Mouse (Mus musculus): ENCODE results near the gene Vmn1r217.
"Not testable (repeated sequence)": the region's sequence is repeated elsewhere in the genome, so short reads cannot be mapped to it uniquely, and the experiment has no call there.

Gene Vmn1r217

DNA sequence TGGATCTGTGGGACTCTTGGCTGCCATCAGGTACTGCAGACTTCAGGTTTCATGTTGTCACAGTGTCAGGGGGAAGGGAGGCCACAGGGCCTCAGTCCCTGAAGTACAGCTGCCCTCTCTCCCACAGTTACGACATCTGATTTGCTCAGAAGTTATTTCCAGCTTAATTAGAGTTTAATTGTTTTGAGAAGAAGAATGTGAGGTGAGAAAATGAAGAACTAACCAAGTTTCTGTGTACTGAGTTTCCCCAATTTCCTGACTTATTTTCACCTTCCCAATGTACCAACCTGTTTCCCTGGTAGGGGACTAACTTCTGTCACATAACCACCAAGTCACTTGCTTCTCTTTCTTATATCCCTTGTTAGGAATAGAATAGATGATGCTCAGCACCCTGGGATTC is at the start of gene Vmn1r217:
Gene Vmn1r217, minus strand, starts transcription at position 101 of the 400 bp plus-strand sequence.
- DNase-seq (ENCODE audit: inconsistent age in 2 of 2, low spot score in 1 of 2) = not testable (repeated sequence)

DNA sequence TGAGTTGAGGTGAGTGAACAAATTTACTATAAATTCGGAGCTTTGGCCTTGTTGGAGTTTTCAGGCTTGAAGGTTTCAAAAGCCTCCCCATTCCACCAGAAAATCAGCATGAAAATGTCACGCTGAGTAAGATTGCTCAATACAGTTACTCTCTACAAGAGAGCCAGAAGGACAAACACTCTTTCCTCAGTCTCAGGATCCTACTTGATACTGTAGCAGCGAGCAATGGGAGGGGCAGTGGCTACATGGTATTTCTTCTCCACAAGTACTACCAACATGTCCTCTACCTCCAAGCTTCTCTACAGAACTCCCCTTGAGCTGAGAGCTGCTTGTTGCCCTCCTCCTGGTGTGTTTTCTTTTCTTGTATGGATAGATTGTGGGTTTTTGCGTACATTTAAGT is 48.4 kb upstream of the Vmn1r217 start:
- not testable (repeated sequence) for DNase-seq (ENCODE audit: inconsistent age in 2 of 2, low spot score in 1 of 2)

GRCm38 (mm10) chr13:23159012-23159411 is 41.0 kb upstream of the Vmn1r217 start, which contains the start of gene Vmn1r219:
Vmn1r219 (plus strand) TSS chr13:23159312.
- DNase-seq (ENCODE audit: inconsistent age in 2 of 2, low spot score in 1 of 2) = no peak

DNA sequence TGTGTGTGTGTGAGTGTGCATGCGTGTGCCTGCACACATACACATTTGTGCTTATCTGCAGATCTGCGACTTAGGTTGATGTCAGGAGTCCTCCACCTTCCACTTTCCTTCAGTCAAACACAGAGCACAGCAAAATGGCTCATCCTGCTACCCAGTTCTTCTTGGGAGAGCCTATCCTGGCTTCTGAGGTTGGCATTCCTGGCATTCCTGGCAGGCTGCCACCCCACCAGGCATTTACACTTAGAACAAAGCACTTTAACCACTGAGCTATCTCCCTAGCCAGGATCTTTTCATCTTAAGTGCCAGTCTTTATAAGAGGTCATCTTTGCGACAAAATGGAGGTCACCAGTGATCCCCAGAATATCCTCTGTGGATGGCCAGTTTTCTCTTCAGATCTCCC is 39.8 kb upstream of the Vmn1r217 start:
- DNase-seq (ENCODE audit: inconsistent age in 2 of 2, low spot score in 1 of 2) = no peak

- no peak for DNase-seq (ENCODE audit: inconsistent age in 2 of 2, low spot score in 1 of 2)
These were observed 20.9 kb upstream of the Vmn1r217 start for GRCm38 (mm10) chr13:23138880-23139279.

- no peak for DNase-seq (ENCODE audit: inconsistent age in 2 of 2, low spot score in 1 of 2)
These were observed 15.5 kb upstream of the Vmn1r217 start for GRCm38 (mm10) chr13:23133501-23133900.

DNA sequence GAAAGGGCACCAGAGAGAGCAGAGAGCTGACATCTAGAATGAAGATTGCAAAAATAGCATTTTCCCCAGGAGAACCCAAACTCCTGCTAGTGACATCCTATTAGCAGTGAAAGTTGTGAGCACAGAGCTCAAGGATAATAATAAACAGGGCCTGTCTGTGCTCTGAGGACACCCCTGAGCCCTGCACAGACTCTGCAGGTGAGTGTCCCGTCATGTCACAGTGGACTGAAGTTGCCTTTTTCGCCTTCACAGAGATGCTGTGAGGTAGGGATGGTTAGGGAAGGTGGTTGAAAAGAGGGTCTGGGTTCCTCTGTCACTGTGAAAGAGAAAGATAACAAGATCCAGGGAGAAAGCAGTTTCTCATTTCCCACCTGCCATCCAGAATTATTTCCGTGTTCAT is 15.1 kb upstream of the Vmn1r217 start, which contains the start of gene Vmn1r218:
Gene Vmn1r218, plus strand, starts transcription at position 57 of the 400 bp plus-strand sequence.
- no peak for DNase-seq (ENCODE audit: inconsistent age in 2 of 2, low spot score in 1 of 2)

- DNase-seq (ENCODE audit: inconsistent age in 2 of 2, low spot score in 1 of 2) = no peak
These were observed 2.6 kb upstream of the Vmn1r217 start for GRCm38 (mm10) chr13:23120611-23121010.

DNA sequence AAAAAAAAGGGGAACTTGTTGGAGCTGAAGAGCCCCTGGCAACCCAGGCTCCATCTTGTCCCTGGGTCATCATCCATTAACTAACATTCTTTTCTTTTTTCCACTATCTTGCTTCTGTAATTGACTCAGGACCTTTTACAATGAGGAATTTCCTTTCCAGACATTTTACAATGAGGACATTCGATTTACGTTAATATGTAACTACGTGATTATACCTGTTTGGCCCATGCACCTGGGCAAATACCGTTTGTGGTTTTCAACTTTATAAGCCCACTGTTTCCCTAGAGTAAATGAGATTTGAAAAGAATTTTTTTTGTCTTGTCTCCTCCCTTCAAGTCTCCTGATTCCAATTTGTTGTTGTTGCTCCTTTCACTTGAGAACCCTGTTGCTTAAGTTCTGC is 23.6 kb downstream of the Vmn1r217 start:
- no peak for DNase-seq (ENCODE audit: inconsistent age in 2 of 2, low spot score in 1 of 2)

DNA sequence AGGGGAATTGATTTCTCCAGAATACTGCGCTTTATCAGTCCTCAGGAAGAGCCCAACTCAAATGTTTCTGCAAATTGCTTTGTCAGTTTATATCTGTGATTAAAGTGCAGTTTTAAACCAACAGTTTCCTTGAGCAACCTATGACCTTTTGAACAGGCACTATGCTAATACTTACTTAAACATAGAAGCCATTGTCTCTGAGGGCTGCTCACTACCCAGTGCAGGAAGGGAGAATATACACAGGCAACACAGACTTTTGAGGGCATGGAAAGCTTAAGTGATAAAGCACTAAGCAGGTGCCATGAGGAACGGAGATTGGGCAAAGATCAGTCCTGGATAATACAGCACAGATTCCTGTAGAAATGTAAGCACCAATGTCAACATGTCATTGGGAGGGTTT is 48.7 kb downstream of the Vmn1r217 start:
- no peak for DNase-seq (ENCODE audit: inconsistent age in 2 of 2, low spot score in 1 of 2)

DNA sequence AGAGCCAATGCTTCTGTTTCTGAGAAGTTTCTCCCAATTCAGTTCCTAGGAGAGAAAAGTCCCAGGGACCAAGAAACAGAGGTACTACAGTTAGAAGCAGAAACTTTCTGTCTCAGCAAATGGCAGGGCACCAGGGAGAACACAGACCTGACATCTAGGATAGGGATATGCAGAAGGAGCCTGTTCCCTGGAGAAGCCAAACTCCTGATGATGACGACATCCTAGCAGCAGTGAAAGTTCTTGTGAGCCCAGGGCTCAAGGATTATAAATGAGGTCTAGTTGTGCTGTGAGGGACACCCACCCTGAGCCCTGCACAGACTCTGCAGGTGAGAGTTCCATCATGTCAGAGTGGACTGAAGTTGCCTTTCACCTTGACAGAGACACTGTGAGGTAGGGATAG is 50.3 kb downstream of the Vmn1r217 start, which contains the start of gene Vmn1r215:
Gene Vmn1r215, plus strand, starts transcription at position 301 of the 400 bp plus-strand sequence.
- no peak for DNase-seq (ENCODE audit: inconsistent age in 2 of 2, low spot score in 1 of 2)

DNA sequence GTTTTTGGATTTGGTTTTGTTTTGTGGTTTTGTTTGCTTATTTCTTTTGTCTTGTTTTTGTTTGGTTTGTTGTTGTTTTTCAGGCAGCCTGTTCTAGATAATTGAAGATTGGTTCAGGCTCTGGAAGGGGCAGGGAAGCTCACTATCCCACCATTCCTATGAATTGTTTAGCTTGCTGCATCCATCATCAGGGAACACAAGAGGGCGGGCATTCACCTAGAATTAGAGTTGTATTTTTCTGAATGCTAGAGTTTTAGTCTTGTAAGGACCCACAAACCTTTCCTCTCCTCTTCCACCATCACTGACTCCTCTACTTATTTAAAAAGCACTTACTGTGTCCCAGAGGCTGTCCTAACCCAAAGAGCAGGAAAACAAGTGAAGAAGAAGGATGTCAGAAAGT is 60.2 kb downstream of the Vmn1r217 start:
- DNase-seq (ENCODE audit: inconsistent age in 2 of 2, low spot score in 1 of 2) = no peak

Data from adrenal gland, adult (tissue).